Mouse (Mus musculus): ENCODE measurements around the gene Gp9.

Gp9 gene

DNA sequence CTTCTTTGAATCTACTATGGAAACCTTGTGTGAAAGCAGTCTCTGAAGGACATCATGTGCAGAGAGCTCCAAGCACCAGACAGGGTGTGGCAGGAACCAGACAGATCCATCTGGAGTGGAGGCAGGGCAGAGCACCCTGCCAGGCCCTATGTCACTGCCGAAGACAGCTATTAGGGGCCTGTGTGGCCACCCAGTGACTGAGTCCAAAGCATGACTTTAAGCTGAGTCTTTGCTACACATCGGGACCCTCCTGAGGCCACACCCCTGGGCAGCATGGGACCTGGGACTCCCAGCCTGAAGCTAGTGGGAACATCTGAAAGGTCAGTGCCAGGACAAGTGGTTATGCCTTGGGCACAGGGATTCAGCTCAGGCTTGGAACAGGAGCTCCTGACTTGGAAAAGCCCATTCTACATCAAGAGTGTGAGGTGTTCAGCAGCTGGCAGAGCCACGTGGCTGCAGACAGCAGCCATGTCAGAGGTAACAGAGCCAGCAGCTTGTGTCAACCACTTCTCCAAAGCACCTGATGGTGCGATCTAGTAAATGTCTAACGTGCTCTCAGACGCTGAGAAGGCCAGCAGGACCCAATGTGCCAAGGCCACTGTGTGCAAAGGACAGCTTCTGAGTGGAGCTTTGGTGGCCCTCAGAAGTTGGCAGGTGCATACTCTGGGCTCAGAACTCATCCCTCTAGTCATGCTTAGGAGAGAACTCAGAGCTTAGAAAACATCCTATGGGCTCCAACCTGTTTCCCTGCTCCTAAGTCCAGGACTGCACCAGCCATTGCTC is 9.4 kb downstream of the Gp9 start:
- DNase-seq (ENCODE audit: low spot score), result no peak

- DNase-seq (ENCODE audit: low spot score), result no peak
Measured at GRCm38 (mm10) chr6:87788266-87788895, 10.5 kb downstream of the Gp9 start.

DNA sequence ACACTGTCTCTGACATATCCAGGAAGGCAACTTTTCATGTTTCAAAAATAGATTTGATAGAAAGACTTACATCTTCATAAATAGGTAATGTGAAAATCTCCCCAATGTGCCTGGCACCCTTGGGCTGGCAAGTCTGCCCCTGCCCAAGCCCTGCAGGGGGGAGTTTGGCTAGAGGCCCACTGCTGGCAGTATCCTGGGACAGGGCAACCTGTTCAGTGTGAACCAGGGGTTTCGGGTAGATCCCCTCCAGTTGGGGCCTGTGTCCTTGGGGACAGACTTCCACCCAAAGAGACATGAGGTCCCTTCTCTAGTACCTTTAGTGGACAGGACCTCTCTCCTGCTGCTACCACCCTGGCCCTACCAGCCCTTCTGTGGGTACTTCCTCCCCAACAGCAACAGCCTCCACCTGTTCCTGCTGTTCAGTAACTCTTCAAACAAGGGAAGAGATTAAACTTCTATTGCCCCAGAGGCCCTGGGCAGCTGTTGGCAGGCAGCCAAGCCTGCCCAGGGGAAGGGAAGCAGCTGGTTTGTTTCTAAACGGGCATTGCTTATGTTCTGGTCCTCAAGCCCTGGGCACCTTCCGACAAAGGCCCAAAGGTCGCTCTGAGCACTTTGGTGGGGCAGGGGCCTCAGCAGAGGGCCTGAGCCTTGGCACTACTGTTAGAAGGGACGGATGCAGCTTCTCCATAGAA is 11.2 kb downstream of the Gp9 start:
- DNase-seq (ENCODE audit: low spot score), result no peak

DNA sequence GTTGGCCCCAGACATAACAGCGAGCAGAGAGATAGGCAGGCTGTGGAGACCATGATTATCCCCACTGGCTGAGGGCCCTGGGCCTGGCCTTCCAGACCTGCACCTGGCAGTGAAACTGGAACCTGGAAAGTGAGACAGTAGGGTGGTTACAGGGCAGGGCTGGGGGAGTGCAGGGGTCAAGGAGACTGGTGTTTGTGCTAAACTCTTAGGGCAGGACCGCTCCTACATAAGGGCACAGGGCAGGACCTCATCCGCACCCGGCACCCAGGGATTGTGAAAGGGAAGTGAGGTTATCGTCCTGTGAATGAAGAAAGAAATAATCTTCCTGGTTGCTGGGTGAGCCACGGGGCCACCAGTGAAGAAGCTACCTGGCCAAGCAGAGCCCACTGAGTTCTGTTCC is 11.9 kb downstream of the Gp9 start:
- DNase-seq (ENCODE audit: low spot score), result no peak

DNA sequence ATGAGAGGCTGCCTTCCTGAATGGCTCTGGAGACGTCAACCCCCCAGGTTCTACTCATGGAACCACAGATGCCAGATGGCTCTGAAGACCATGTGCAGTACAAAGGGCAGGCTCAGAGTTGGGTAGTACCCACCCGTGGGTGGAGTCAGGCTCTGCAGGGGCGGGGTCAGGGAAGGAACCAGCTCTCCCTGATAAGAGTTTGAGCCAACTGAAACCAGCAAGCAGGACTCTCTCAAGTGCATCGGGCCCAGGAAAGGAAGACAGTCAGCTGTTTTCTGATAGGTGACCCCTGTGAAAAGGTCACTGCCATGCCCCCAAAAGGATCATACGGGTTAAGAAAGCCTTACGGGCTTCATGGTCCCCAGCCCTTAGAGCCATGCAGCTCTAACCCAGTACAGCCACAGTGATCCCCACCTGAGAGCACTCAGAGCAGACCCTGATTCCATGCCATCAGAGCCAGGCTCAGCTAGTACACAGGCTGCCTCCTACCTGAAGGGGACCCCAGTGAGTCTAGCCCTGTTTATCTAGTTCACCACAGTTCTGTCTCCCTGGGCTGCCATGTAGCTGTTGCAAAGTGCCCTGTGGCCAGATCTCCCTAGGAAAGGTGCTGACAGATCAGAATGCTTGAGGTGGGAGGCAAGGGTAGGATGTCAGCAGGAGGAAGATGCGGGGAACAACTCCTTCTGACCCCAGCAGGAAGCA is 13.1 kb downstream of the Gp9 start:
- no peak for DNase-seq (ENCODE audit: low spot score)

DNA sequence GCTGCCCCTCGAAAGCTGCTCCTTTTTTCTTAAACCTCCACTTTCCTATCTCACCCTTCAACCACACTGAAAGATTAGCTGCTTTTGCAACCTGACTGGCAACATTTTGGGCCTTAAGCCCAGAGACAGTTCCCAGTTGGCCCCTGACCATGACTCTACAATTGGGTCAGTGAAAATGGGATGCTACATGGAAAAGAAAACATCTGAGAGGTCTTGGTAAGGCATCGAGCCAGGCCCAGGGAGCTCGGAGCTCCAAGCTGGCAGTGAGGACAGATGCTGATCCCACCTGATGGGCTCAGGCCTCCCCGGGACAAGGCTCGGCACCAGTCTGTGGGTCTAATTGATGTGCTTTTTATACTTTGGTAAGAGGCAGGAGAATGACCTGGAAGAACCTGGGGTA is 14.0 kb downstream of the Gp9 start:
- DNase-seq (ENCODE audit: low spot score), result no peak

DNA sequence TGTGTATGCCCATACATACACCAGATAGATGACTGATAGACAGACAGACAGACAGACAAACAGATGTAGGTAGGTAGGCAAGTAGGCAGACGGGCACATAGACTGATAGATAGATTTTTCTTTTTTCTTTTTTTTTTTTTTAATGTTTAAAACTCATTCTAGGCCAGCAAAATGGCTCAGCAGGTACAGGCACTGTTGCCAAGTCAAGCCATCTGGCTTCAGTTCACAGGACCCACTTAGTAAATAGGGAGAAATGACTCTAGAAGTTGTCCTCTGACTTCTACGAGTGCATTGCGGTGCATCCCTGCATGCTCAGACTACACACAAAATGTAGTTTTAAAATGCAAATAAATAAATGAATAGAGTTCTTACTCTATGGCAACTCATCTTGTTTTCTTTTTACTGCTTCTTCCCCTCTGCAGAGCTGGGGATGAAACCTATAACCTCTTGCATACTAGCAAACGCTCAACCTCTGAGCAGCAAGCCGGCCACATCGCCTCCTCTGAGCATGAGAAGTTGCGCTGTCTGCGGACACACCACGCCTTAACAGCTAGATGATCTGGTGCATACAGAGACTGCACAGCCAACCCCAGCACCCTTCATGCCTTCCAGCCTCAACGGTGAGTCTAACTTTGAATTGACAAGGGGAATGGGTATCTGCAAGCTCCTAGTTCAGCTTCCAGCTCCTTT is 16.1 kb downstream of the Gp9 start:
- DNase-seq (ENCODE audit: low spot score), result no peak

DNA sequence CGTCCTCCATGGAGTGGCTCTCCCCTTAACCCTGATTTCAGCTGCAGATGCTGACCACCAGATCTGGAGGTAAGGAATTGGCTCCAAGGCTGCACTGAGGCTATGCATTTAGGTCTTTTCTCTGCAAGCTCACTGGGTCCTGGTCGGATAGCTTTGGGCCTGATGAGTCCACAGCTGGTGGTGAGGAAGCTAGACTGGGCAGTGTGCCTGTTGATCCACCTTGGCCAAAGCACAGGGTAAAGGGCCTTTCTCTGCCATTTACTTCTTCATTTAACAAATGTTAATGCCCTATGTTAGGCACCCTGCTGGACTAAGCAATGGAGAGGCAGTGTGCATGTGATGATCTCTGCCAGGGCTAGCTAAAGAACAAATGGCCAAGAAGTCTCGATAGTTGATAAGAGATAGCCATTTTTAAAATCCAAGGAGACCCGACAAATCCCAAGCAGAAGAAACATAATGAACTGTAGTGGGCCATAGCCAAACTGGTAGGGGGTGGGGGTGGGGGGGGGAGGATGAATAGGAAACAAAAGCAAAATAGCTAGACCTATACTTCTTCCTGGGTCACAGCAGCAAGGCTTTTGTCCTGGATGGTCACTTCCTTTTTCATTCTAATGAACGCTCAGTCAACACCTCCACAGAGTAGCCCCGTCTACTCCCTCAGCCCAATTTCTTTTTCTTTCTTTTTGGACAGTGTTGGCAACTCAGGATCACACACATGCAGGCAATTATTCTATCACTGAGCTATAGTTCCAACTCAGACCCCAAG is 17.7 kb downstream of the Gp9 start:
- no peak for DNase-seq (ENCODE audit: low spot score)

GRCm38 (mm10) chr6:87796251-87796880 is 18.5 kb downstream of the Gp9 start:
- no peak for DNase-seq (ENCODE audit: low spot score)

GRCm38 (mm10) chr6:87797321-87797720 is 19.4 kb downstream of the Gp9 start:
- DNase-seq (ENCODE audit: low spot score), result no peak

DNA sequence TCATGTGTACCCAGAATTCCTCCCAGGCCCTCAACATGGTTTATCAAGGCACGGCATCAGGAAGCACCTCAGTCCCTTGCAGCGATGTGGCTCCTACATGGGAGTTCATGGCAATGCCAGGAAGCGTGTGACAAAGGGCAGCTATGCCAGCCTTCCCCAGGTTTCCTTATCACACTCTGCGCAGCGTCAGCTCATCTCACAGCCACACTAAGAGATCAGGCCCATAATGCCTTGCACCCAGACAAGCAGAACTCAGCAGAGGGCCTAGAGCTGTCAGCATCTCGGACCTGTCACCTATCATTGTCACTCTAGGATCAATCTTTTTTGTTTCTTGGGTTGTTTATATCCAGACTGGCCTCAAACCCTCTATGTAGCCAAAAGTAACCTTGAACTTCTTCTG is 21.7 kb downstream of the Gp9 start:
- DNase-seq (ENCODE audit: low spot score), result no peak

GRCm38 (mm10) chr6:87802462-87802861 is 24.6 kb downstream of the Gp9 start:
- DNase-seq (ENCODE audit: low spot score), result no peak

- no peak for DNase-seq (ENCODE audit: low spot score)
Measured at GRCm38 (mm10) chr6:87804036-87804435, 26.2 kb downstream of the Gp9 start.

DNA sequence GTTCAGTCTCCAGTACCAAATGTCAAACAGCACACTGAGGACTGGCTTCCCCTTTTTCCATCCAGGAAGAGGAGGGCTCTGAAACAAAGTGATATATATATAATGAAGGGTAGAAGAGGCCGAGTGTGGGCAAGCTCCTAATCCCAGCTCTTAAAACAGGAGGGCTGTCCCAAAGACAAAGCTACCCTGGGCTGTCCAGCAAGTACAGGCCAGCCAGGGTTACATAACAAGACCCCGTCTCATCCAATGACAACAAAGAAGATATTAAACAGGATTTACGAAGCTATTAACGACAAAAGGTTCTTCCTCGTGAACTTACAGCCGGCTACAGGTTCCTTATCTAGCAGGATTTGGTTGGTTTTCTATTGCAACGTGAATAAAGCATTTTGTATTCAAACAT is 27.0 kb downstream of the Gp9 start:
- DNase-seq (ENCODE audit: low spot score), result no peak

DNA sequence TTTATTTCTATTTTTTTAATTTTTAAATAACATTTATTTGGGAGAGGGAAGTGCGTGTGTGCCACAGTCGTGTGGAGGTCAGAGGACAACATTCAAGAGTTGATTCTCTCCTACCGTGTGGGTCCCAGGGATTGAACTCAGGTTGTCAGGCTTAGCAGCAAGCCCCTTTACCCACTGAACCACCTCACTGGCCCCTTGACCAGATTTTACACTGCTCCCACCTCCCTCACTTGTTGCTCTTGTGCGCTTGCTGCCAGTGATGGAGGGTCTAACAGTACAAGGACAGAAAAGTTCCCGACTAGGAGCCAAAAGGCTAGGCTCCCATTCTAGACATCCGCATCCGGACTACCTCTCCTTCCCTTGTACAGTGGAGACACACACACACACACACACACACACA is 27.6 kb downstream of the Gp9 start:
- DNase-seq (ENCODE audit: low spot score), result no peak

DNA sequence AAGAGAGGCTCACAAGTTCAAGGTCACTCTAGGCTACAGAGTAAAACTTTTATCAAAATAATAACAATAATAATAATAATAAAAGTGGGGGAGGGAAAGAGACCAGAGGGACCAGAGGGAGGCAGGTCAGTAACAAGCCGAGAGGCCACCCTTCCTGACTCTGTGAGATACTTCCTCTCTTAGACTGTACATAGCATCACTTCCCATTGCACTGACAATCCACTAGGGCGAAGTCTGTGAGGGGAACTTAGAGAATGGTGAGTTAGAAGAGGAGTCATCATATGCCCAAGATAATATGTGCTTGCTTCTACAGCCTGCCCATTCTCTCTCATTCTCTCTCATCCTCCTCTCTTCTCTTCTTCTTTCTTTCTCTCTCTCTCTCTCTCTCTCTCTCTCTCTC is 28.2 kb downstream of the Gp9 start:
- DNase-seq (ENCODE audit: low spot score), result no peak

- DNase-seq (ENCODE audit: low spot score), result no peak
Measured at GRCm38 (mm10) chr6:87806857-87807256, 29.0 kb downstream of the Gp9 start.

DNA sequence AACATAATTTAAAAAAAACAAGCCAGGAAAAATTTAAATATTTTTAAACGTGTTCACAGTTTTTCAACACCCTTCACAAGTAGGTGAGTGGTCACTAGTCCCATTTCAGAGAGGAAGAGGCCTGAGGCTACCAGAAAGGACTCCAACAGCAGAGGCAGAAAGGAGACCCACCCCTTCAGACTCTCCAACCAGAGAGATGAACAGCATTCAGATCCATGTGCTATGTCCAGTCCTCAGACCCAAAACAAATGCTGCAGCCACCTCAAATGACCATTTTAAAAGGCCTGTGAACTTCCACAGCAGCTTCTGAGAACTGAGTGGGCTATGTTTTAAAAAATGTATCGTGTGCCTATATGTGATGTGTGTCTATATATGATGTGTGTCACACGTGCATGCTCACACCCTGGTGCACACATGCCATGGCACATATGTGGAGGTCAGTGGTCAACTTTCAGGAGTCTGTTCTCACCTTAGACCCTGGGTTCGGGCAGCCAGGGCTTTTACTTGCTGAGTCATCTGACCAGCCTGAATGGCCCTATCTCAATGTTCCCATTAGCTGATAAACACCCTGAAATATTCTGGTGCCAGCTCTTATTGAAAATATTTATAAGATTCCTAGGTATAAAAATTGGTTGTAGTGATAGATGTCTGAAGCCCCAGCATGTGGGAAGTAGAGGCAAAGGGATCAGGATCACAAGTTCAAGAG is 30.0 kb downstream of the Gp9 start:
- DNase-seq (ENCODE audit: low spot score), result no peak

DNA sequence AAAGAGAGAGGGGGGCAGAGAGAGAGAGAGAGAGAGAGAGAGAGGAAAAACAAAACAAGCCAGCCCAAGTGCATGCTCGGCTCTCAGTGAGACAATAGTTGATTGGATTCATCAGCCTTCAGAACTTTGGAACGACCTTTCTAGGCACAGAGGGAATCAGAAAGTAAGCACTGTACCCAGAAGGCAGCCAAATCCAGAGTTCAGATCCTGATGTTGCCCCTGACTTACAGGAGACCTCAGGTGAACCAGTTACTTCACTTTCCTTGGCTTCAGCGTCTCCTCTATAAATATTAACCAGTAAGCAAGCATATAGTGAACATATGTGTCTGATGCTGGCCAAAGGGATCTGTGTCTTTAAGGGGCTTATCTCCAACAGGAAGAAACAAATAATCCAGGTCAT is 30.6 kb downstream of the Gp9 start:
- DNase-seq (ENCODE audit: low spot score), result no peak

DNA sequence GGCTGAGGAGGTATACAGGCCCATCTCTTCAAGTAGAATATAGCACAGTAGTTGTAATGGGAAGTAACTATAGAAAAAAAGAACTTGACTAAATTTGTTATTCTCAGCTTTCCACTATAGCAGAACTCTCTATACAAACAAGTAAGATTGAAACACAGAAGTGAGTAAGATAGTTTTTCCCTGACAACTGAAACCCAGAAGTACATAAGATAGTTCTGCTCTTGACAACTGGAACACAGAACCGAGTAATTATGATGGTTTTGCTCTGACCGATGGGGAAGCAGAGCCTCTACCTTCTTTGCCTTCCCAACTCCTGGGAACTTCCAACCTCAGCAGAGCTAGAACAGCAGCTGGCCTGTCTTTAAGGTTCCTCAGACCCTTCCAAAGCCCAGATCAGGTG is 31.3 kb downstream of the Gp9 start:
- DNase-seq (ENCODE audit: low spot score), result no peak
